Mouse (Mus musculus) heart, postnatal 25 days (tissue): ENCODE data around the gene Hsp90ab1. TPM values are rescaled to one million over a fixed set of nuclear protein-coding genes. Genes with fewer than 3 reads are reported as not detected.

Source experiments
- DNase-seq: peaks from one replicate; pipeline ENCODE4 v3.0.0; 2022; ENCODE audit warnings: low spot score
- intact Hi-C: fragments of 180-260 bp; cut with DNase I; formaldehyde crosslinking; loops from one replicate; pipeline ENCODE4 v1.15.1; 2025
- total RNA-seq, 2 experiments: library from RNA; stranded (reverse); gene quantifications; 2 replicates each; pipeline ENCODE4 v1.2.3; 2021

The Hsp90ab1 gene
- total RNA-seq, 2 experiments from 2014 or later: 1,042 to 1,257 TPM

DNA sequence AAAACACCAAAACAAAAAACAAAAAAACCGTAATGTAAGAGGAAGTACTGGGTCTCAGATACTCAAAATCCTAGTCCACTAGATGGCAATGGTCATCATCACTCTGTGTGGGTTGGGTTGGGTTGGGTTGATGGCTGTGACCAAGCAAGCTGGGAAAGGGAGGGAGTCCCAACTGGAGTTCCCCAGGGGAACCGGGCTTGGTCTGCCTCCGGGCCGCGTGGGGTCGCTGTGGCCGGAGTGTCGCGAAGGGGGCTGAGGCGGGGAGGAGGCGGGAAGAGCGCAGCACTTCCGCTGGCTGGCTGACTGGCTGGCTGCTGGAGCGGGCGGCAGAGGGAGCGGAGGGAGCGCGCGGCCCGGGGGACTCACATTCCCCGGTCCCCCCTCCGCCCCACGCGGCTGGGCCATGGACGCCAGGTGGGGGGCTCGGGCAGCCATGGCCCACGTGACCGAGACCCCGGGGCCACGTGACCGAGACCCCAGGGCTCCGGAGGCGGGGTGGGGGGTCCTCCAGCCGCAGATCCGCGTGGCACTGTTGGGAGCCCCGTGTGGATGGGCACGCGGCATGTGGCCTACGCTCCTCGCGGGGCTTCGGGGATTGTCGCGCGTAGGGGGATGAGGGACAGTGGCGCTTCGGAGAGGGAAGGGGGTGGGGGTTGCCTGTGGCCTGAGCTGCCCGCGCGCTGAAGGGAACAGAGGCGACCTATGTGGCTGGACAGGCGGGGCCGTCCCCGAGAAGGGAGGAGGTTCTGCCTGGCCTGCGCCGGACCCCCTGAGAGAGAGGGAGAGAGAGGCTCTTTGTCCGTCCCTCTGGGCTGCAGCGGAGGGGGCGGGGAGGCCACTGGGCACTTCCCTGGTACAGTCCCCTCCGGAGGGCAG is 9.2 kb downstream of the Hsp90ab1 start, which contains the start of gene Slc35b2:
TSS of gene Slc35b2 (plus strand) at position 220 of the 876 bp plus-strand sequence.
- DNase-seq: peak; percentile 91
- intact Hi-C loops: loop anchor here (10.0 kb wide), 1 partner anchor 471 kb away; the partner anchor contains the start of gene Vegfa

DNA sequence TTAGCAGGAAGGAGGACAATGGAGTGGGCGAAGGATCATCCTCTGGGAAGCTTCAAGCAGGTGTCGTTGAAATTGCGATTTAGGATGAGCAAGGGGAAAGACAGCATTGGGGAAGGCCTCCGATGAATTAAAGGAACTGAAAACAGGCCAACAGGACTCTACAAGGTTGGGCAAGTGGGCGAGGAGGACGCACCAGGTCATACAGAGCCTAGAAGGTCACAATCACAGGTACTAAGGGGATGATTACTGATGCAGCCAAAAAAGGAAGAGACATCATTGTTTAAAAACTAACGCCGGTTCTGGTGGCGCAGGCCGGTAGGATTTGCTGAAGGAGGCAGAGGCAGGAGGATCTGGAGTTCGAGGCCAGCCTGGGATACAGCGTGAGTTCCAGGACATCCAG is 9.9 kb downstream of the Hsp90ab1 start:
- intact Hi-C loops: loop anchor here (10.0 kb wide), 1 partner anchor 472 kb away; the partner anchor contains the start of gene Vegfa
- DNase-seq: no peak

DNA sequence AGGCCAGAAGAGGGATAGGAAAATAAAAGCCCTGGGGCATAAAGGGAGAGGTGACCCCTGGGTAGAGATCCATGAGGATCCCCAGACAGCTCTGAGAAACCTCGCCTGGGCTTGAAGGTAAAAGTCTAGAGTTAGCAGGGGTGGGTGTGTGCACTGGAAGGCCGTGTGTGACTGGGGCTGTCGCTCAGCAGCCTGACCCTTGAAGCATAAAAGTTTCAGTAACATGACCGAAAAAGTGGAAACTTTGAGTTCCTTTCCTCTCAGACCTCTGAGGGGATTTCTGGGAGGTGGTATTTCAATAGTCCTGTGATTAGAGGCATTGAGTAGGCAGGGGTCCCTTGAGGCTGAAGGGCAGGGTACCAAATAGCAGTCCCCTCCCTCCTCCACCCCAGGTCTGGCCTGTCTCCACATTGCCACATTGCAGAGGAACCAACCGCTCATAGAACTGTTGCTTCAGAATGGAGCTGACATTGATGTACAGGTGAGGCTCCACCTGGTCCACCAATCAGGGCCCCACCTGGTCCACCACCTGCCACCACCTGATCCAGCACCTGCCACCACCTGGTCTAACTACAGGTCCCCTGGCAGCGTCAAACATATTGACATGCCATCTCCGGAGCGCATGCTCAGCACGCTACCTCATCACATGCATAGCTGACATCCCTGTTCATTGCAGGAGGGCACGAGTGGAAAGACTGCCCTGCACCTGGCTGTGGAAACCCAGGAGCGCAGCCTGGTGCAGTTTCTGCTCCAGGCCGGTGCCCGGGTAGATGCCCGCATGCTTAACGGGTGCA is 13.1 kb downstream of the Hsp90ab1 start:
- intact Hi-C loops: loop anchor here (10.0 kb wide), 1 partner anchor 475 kb away; the partner anchor contains the start of gene Vegfa
- DNase-seq: no peak

DNA sequence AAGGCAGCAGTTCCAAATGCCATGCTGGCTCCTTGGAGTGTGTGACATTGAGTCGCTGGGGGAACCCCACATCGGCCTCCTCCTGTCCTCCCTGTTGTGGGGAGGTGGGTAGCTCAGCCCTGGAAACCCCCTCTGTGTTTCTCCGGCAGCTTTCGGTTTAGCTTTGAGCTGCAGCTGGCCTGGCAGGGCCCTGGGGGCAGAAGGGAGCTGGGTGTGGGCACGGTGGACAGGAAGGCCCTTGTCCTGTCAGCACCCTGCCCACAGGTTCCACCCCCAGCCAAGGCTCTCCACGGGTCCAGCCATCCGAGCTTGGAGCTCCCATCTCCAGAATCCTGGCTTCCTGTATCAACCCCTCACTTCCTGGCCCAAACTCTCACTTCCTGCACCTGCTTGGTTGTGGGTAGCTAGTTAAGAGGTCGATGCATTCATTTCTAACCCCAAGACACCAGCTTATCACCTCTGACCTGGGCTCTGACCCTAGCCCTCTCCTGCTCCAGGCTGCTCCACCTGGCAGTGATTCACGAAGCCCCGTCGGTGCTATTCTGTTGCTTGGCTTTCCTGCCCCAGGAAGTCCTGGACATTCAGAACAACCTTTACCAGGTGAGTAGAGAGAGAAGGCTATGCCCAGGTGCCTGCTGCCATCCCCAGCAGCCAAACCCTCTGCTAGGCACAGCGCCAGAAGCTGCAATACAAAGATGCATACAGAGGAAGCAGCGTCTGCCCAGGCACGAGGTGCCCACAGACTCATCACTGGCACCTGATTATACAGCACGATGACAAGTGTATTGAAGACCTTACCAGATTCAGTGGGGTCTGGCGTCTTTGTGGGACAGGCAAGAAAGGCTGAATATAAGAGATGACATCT is 14.8 kb downstream of the Hsp90ab1 start:
- DNase-seq: no peak
- intact Hi-C loops: no loop called here

DNA sequence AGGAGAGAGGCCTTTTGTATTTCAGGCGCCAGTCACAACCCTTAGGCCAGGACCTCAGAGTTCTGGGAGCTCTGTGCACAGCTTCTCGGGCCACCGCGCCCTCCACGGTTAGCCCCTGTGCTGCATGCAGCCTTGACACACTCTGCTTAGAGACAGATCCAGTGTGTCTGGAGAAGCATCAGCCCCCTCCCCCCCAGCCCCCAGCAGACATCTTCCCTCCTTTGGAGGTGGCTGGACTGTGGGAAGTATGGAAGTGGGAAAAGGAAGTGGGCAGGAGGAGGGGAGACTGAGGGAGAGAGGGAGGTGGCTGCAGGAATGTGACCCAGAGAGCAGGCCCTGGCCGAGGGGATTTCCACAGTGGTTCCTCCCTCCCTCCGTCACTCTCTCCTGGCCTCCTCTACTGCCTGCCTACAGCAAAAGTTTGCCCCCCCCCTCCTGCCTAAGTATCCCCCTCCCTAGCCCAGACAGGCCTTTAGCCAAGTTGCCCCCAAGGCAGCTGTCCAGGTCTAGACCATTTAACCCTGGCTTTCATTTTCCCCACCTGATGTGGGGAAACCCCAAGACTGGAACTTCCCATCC is 15.7 kb downstream of the Hsp90ab1 start:
- DNase-seq: no peak
- intact Hi-C loops: no loop called here

DNA sequence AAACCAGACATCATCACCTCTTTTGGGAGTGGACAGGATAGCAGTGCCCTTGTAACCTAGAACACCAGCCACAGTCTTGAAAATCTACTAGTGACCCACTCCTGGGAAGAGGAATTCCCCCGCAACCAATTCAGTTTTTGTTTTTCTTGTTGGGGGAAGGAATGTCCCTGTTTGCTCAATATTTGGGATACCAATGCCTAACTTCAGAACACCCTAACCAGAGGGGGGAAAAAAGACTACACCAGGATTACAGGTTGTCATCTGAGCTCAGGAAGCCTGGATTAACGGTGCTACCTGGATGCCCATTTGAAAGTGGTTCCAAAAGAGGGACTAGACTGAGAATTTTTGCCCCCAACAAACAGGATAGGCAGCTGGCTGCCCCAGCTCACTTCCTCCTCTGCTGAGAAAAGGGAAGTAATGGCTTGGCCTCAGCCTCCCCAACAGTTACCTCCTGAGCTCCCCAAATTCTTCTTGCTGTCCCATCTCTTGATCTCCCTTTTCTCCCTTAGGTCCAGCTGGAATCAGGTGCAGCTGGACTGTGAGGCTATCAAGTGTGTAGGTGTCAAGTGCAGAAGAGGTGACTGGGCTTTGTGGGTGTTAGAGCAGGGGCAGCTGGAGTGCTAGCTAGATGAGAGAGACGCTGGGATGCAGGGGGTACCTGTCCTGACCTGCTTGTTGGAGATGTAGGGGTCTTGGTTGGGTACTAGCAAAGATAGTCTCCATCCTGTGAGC is 16.4 kb downstream of the Hsp90ab1 start:
- DNase-seq: no peak
- intact Hi-C loops: no loop called here

DNA sequence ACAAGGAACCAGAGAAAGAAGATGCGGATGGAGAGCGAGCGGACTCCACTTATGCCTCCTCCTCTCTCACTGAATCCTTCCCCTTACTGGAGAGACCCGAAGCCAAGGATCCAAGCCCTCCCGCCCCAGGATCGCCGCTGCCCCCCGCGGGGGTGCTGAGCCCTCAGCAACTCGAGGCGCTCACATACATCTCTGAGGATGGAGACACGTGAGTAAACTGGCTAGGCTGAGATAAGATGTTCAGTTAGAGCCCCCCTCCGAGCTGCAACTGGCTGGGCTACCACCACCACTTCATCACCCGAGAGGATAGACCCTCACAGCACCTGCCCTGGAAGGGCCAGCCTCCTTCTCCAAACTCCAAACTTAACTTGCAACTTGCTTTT is 17.0 kb downstream of the Hsp90ab1 start:
- no peak for DNase-seq
- intact Hi-C loops: no loop called here

DNA sequence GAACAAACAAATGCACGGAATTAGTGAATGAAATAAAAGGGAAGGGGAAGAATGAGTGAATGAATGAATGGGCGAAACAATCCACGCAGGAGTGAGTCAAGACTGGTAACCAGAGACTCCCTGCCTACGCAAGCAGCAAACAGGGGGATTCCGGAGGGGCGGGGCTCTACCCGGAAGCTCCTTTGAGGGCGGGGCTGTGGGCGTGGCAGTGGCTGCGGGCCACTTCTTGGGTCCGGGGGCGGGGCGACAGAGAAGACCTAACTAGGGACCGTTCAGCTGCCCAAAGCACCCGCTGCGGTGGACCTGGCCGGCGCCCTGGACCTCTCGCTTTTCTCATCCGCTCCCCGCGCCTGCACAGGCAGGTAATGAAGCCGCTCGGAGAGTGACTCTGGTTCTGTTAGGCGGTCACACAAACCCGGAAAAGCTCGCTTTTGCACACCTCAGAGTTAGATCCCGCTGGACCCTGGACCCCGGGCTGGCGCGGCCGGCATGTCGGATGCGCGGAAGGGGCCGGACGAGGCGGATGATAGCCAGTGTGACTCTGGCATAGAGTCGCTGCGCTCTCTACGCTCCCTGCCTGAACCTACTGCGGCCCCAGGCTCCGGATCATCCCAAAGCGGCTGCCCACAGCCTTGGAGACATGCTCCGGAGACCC is 17.5 kb downstream of the Hsp90ab1 start, which contains the start of gene Nfkbie:
TSS of gene Nfkbie (plus strand) at position 252 of the 655 bp plus-strand sequence.
- intact Hi-C loops: no loop called here
- peak; percentile 86 for DNase-seq

DNA sequence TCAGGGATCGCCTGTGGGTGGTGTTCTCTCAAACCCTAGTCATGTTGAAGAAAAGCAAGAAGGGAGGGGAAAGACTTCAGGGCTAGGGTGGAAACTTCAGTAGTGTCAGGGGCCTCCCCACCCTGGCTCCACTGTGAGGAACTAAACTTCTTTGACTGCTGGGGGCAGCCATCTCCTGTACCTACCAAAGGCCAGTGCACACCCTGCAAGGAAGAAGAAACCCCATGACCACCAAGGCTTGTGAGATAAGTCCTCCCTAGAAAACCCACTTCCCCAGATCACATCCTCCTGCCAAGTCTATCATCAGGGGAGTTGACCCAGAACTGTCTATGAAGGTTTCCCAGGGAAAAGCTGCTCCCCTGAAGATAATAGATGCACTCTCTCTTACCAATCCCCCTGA is 18.7 kb downstream of the Hsp90ab1 start:
- intact Hi-C loops: no loop called here
- no peak for DNase-seq

DNA sequence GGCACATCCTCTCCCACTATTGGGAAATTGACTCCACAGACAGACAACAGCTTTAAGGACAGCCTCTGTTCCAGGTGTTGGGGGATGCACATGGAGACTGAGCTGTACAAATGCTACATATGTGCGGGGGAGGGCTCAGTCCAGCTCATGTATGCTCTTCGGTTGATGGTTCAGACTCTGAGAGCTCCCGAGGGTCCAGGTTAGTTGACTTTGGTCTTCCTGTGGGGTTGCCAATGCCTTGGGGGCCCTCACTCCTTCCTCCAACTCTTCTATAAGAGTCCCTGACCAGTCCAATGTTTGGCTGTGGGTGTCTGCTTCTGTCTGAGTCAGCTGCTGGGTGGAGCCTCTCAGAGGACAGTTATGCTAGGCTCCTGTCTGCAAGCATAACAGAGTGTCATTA is 20.0 kb downstream of the Hsp90ab1 start:
- DNase-seq: no peak
- intact Hi-C loops: no loop called here

DNA sequence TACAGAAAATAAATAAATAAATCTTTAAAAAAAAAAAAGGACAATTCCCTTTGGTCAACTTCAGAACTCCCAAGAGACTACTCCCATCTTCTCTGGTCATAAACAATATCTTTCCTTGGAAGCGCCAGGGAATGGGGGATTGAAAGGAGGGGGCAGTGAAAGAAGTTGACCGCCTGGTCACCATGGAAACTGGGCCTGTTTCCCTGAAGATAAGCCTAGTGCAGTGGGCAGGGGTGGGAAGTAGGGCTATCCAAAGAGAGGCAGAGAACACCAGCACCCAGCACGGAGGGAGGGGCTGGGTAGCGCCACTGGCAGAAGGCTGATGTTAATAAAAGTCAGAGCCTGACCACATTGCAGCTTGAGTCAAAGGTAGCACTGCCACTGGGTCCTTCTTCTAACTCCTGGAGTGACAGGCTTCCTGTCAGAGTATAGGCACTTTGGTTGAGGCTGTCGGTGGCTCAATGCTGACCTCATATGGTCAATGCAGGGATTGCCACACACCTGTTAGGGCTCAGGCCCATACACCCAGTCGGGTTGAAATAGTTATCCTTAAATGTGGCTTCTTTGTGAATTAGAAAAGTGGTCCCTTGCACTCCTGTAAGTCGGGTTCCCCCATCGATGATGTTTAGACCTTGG is 21.1 kb downstream of the Hsp90ab1 start:
- DNase-seq: no peak
- intact Hi-C loops: loop anchor here (1.0 kb wide), 2 partner anchors 36 to 74 kb away; no protein-coding TSS in a partner anchor

DNA sequence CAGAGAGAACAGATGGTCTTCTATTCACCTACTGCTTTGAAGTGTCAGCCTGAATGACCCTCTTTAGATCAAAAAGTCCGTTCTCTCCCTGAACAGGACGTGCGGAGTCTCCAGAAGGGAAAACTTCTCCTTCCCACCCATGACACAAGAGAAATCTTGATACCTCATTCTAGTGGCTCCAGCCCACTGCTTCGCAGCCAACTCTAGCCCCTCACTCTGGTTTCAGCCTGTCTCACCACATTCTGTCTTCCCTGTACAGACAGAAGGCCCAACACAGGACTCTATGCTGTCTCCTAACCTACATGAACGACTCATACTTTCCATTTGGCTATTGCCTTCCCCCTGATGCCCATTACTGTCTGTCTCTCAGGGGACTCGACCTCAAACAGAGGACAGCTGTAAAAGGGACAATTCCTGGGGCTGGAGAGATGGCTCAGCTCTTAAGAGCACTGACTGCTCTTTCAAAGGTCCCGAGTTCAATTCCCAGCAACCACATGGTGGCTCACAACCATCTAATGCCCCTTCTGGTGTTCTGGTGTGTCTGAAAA is 21.7 kb downstream of the Hsp90ab1 start:
- no peak for DNase-seq
- intact Hi-C loops: no loop called here

DNA sequence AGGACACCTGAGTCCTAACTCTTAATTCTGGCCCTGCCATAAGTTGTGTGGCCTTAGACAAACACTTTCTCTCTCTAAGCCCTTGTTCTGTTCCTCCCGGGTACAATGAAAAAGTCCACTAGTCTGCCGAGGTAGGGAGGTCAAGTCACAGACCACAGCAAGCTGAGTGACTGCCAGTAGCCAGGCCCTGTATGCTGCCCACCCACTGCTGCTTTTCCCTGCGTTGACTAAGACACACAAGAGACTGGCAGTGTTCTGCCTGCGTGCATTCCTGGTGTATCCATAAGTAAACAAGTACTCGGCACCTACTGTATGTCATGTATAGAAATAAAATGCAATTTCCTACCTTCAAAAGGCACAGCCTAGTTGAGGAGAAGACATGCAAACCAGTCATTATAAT is 22.8 kb downstream of the Hsp90ab1 start:
- intact Hi-C loops: no loop called here
- no peak for DNase-seq

DNA sequence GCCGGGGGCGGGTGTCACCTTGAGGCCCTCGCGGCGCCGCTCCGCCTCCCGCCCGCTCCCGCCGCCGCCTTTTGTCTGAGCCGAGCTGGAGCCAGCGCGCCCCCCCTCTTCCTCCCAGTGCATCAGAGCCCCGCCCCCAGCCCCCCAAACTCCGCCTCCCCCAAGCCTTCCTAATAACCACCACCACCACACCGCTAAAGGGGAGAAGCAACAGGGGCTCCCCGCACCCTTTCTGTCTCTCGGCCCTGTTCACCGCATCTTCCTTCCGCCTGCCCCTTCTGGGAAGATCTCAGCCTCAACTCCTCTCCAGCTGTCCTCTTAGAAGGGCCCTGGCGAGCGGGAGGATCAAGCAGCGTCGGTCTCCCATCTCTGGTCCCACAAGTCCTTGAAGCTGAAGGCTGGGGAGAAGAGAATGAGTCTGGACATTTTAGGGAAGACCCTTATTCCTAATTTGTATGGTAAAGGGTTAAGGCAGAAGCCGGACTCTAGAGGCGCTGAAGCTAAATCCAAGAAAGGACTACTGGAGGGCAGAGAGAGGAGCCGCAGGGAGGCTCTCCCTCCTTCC is 23.4 kb downstream of the Hsp90ab1 start, which contains the start of gene Tmem151b:
TSS of gene Tmem151b (minus strand) at position 61 of the 565 bp plus-strand sequence.
- intact Hi-C loops: no loop called here
- DNase-seq: no peak

DNA sequence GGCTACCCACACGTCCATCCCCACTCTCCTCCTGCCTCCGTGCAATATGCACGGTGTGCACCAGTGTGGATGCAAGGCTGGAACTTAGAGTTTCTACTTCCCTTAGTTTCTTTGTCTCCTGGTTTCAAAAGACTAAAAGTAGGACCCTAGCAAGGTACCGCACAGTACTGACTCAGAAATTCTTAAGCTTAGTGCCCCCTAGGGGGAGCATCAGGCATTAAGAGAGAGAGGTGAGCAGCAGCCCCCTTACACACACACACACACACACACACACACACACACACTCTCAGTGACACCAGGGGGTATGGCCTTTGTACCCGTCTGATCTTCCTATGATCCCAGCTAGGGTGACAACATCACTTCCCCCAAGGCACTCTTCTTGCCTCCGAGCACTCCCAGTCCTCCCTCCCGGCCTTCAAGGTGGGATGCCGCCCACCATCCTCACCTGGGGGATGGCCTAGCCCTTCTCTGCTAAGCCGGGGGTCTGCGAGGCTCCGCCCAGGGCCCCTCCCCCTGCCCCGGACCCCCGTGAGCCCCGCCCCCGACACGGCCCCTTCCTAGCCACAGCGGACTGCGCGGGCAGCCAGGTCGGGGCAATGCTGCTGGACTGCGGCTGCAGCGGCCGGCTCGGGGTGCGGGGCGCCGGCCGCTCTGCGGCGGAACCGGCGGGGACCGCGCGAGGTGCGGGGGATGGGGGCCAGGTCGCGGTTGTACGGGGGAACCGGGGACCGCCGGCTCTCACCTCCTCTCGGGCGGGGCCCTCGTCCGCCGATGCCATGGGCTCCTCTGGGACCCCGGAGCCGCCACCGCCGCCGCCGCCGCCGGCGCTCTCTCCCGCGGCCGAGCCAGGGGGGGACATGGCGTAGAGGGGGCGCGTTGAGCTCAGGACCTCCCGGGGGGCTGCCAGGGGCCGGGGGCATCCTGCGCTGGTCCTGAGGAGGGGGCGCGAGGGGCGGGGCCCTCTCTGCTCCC is 24.2 kb downstream of the Hsp90ab1 start:
- intact Hi-C loops: no loop called here
- DNase-seq: no peak
